8 mouse cellular contexts compared by ENCODE assay signal in genomic region chr1:190927751-190928369, GRCm38 (mm10). TPM values are rescaled to one million over a fixed set of nuclear protein-coding genes. Genes with fewer than 3 reads are reported as not detected.
DNase-seq lines count a peak whose midpoint lies in the region; ATAC-seq and TF ChIP-seq lines count a peak whose summit lies in the region.

No protein-coding gene starts in this region.

- H3K27me3 ChIP-seq in MEL (ENCODE audit: control insufficient read depth in 1 of 2, insufficient read depth in 2 of 2, low read length in 2 of 2) = no peaks in the 10 kb centered on the region
- no peaks in the 10 kb centered on the region for H3K27me3 ChIP-seq in forebrain, embryonic 14.5 days (replicated peaks; ENCODE audit: control insufficient read depth, insufficient read depth, low read length)
- H3K27me3 ChIP-seq in limb, embryonic 14.5 days (ENCODE audit: control insufficient read depth, insufficient read depth, low read length) = no peaks in the 10 kb centered on the region
- H3K27me3 ChIP-seq in myocyte (ENCODE audit: control insufficient read depth, insufficient read depth, insufficient read length) = no peaks in the 10 kb centered on the region

- H3K36me3 ChIP-seq in MEL (ENCODE audit: control insufficient read depth in 1 of 2, insufficient read depth in 2 of 2, low read length in 2 of 2) (peaks cover 0 to 9% of the 10 kb centered on the region in 2 experiments; a peak in 2 of 4 replicates), myocyte (ENCODE audit: control insufficient read depth, insufficient read depth) (peaks cover 4% of the 10 kb centered on the region)
- H3K36me3 ChIP-seq in forebrain, embryonic 14.5 days (ENCODE audit: control insufficient read depth, insufficient read depth, low read length) = 0 out of 2 replicates have a peak, but pooled peaks cover 2% of the 10 kb centered on the region
- peaks cover 4% of the 10 kb centered on the region; the same call in 1 of the 2 replicates for H3K36me3 ChIP-seq in limb, embryonic 14.5 days (ENCODE audit: control insufficient read depth, insufficient read depth, low read length)

- no peaks in the 10 kb centered on the region for H3K9me3 ChIP-seq in MEL (replicated peaks; ENCODE audit: insufficient read depth, low read length)
- no peaks in the 10 kb centered on the region for H3K9me3 ChIP-seq in forebrain, embryonic 14.5 days (replicated peaks; ENCODE audit: control insufficient read depth, low read length)
- no peaks in the 10 kb centered on the region for H3K9me3 ChIP-seq in limb, embryonic 14.5 days (ENCODE audit: control insufficient read depth, low read length)

- TF ChIP-seq RAD21 in MEL (IDR thresholded peaks at IDR 0.05; ENCODE audit: low read depth, low read length) = no peak

- WGBS in forebrain, embryonic 14.5 days = 25% methylated on average over 16 of the region's 16 CpGs
- 21% methylated on average over 16 of the region's 16 CpGs for WGBS in limb, embryonic 14.5 days

- no peak for DNase-seq in gastrocnemius, adult 2 months
- DNase-seq in gastrocnemius, adult 8-10 months (ENCODE audit: low spot score in 2 of 2) = no peak
- peak; percentile 67 for DNase-seq in MEL (ENCODE audit: low read depth, low spot score)
- peak; percentile 6 for DNase-seq in forebrain, embryonic 14.5 days (ENCODE audit: low spot score)
- DNase-seq in limb, embryonic 14.5 days (ENCODE audit: low spot score) = no peak
- DNase-seq in gastrocnemius, postnatal 14 days = no peak
- no peak for DNase-seq in adrenal gland, postnatal 36 days

- no peak for TF ChIP-seq POLR2A in MEL (IDR thresholded peaks at IDR 0.05; ENCODE audit: control insufficient read depth in 1 of 2, insufficient read depth in 1 of 2, low read depth in 1 of 2, low read length in 2 of 2, poor library complexity in 1 of 2)
- TF ChIP-seq POLR2A in limb, embryonic 14.5 days (IDR thresholded peaks at IDR 0.05; ENCODE audit: borderline replicate concordance, extremely low read depth, insufficient read depth, insufficient read length) = no peak
- TF ChIP-seq POLR2A in myocyte (IDR thresholded peaks at IDR 0.05; ENCODE audit: insufficient read length, low read depth) = no peak

- intact Hi-C loops in gastrocnemius, adult 2 months (cut with DNase I) = no loop called here
- intact Hi-C loops in gastrocnemius, postnatal 14 days (cut with DNase I; ENCODE audit: low total_unique reads) = no loop called here

- H3K9ac ChIP-seq in MEL (ENCODE audit: control insufficient read depth, low read depth, low read length, poor library complexity, severe bottlenecking) = peak overlapping the region; percentile 99
- peak overlapping the region; percentile 90 for H3K9ac ChIP-seq in forebrain, embryonic 14.5 days (ENCODE audit: low read length)
- peak overlapping the region; percentile 91 for H3K9ac ChIP-seq in limb, embryonic 14.5 days (ENCODE audit: low read depth, low read length, severe bottlenecking)

- peaks cover 9% of the 10 kb centered on the region for H3K79me2 ChIP-seq in MEL (ENCODE audit: control insufficient read depth, insufficient read depth, low read length, poor library complexity)
- peaks cover 9% of the 10 kb centered on the region for H3K79me2 ChIP-seq in myocyte (ENCODE audit: control insufficient read depth, insufficient read depth)

- H3ac ChIP-seq in myocyte (ENCODE audit: control insufficient read depth, insufficient read length) = peak overlapping the region; percentile 91

- TF ChIP-seq CTCF in gastrocnemius, adult 2 months (IDR thresholded peaks at IDR 0.05) = no peak
- TF ChIP-seq CTCF in MEL (IDR thresholded peaks at IDR 0.05 in 2 of 3, conservative IDR thresholded peaks at IDR 0.05 in 1 of 3; ENCODE audit: control insufficient read depth in 1 of 3, insufficient read depth in 1 of 3, low read depth in 2 of 3, low read length in 3 of 3, poor library complexity in 1 of 3, severe bottlenecking in 1 of 3) = no peak

- ATAC-seq in forebrain, embryonic 14.5 days = peak; percentile 38
- no peak; the same call in 1 of the 2 replicates for ATAC-seq in limb, embryonic 14.5 days (ENCODE audit: low FRiP score, low read depth)

- H3K4me1 ChIP-seq in MEL (ENCODE audit: control insufficient read depth in 1 of 2, insufficient read depth in 2 of 2, low read length in 2 of 2) = peaks cover 3% of the 10 kb centered on the region in 2 experiments; a peak in 3 of 4 replicates
- peaks cover 13% of the 10 kb centered on the region; the same call in 1 of the 2 replicates for H3K4me1 ChIP-seq in forebrain, embryonic 14.5 days (ENCODE audit: control insufficient read depth, insufficient read depth, low read length)
- peaks cover 17% of the 10 kb centered on the region for H3K4me1 ChIP-seq in limb, embryonic 14.5 days (ENCODE audit: control insufficient read depth, insufficient read depth, low read length)

- peak overlapping the region; percentile 80 for H3K4me2 ChIP-seq in forebrain, embryonic 14.5 days (ENCODE audit: low read length)
- H3K4me2 ChIP-seq in limb, embryonic 14.5 days (replicated peaks; ENCODE audit: low read depth, low read length, severe bottlenecking) = peak overlapping the region; percentile 52
- H3K4me2 ChIP-seq in myocyte (ENCODE audit: low read depth) = peak overlapping the region; percentile 94

- peak overlapping the region; percentile 98 for H3K27ac ChIP-seq in gastrocnemius, adult 2 months
- H3K27ac ChIP-seq in MEL (ENCODE audit: control insufficient read depth, low read depth, low read length) = peak overlapping the region; percentile 85
- peak overlapping the region; percentile 99 for H3K27ac ChIP-seq in forebrain, embryonic 14.5 days (ENCODE audit: low read depth, low read length)
- H3K27ac ChIP-seq in limb, embryonic 14.5 days (replicated peaks; ENCODE audit: low read depth, low read length) = peak overlapping the region; percentile 98

- TF ChIP-seq EP300 in MEL (IDR thresholded peaks at IDR 0.05; ENCODE audit: low read depth in 1 of 2, low read length in 2 of 2) = no peak

- peak overlapping the region; percentile 92 for H3K4me3 ChIP-seq in gastrocnemius, adult 2 months
- H3K4me3 ChIP-seq in MEL (ENCODE audit: control insufficient read depth in 1 of 2, insufficient read depth in 1 of 2, low read depth in 2 of 2, low read length in 2 of 2) (peak overlapping the region; percentile 81 to 98), myocyte (peak overlapping the region; percentile 66)
- H3K4me3 ChIP-seq in forebrain, embryonic 14.5 days (ENCODE audit: low read depth, low read length) = peak overlapping the region; percentile 78
- peak overlapping the region; percentile 74 for H3K4me3 ChIP-seq in limb, embryonic 14.5 days (replicated peaks; ENCODE audit: low read length)

TF ChIP-seq in MEL, 35 proteins besides CTCF, POLR2A, EP300 and RAD21 (continues in another document):
- TF ChIP-seq MAX (IDR thresholded peaks at IDR 0.05; ENCODE audit: low read length) = peak; percentile 6; the same call in 1 of the 2 replicates
- TF ChIP-seq TCF12 (IDR thresholded peaks at IDR 0.05; ENCODE audit: low read depth, low read length) = no peak
- TF ChIP-seq SMC3 (IDR thresholded peaks at IDR 0.05; ENCODE audit: low read depth, low read length) = no peak
- TF ChIP-seq ZKSCAN1 (IDR thresholded peaks at IDR 0.05; ENCODE audit: low read depth, low read length) = no peak

TF ChIP-seq in myocyte, 11 proteins besides CTCF, POLR2A, EP300 and RAD21:
- TF ChIP-seq E2F4 (IDR thresholded peaks at IDR 0.05; ENCODE audit: insufficient read depth) (no peak), REST (IDR thresholded peaks at IDR 0.05; ENCODE audit: insufficient read depth, insufficient read length) (no peak)
TF ChIP-seq in myocyte: peak in this region for 0.

RNA-seq across cellular contexts. Expression of gene Angel2, which starts 2.9 kb away (rescaled TPM):
- total RNA-seq in gastrocnemius, adult 2 months (2021) = 10 to 100 TPM; 29.3 to 29.8 TPM
- 10 to 100 TPM; 28.5 to 38.6 (median 28.8) TPM for total RNA-seq in gastrocnemius, adult 8-10 months (2022)
- total RNA-seq in MEL (2012; rRNA removed) = 25.1 TPM in 2 replicates
- polyA plus RNA-seq in MEL (2012; ENCODE audit: insufficient read depth in 1 of 2, insufficient read length in 2 of 2, low read depth in 1 of 2, low replicate concordance in 2 of 2, missing spikeins in 1 of 2) = 10 to 100 TPM in 1 of 2 experiments, not detected in 1; 33.7 TPM
- polyA plus RNA-seq in forebrain, embryonic 14.5 days (2014; fragmentation: Nextera tagmentation; extraction: Ambion mirVana) = 57.4 and 60.6 TPM in 2 replicates
- polyA plus RNA-seq in limb, embryonic 14.5 days (2012; rRNA removed) = 47.2 and 48.8 TPM in 2 replicates
- 44.9 and 47.6 TPM in 2 replicates for polyA plus RNA-seq in limb, embryonic 14.5 days (2014; fragmentation: Nextera tagmentation; extraction: Ambion mirVana)
- 17.7 TPM for polyA plus RNA-seq in myocyte (2012; fragmentation: generic; extraction: Trizol)
- total RNA-seq in gastrocnemius, postnatal 14 days (2021) = 10 to 100 TPM; 21.5 to 22.5 TPM
- 10 to 100 TPM; 44.0 to 54.1 TPM for total RNA-seq in adrenal gland, postnatal 36 days (2021)

RNA-seq across cellular contexts. Expression of gene Rps6kc1, which starts 16.3 kb away (rescaled TPM):
- total RNA-seq in gastrocnemius, adult 2 months (2021) = 10 to 100 TPM; 18.3 to 19.7 TPM
- 10 to 100 TPM; 16.5 to 18.5 (median 17.4) TPM for total RNA-seq in gastrocnemius, adult 8-10 months (2022)
- total RNA-seq in MEL (2012; rRNA removed) = 19.3 and 26.2 TPM in 2 replicates
- polyA plus RNA-seq in MEL (2012; ENCODE audit: insufficient read depth in 1 of 2, insufficient read length in 2 of 2, low read depth in 1 of 2, low replicate concordance in 2 of 2, missing spikeins in 1 of 2) (10 to 100 TPM in 1 of 2 experiments, not detected in 1; 26.5 TPM), myocyte (2012; fragmentation: generic; extraction: Trizol) (18.9 TPM)
- polyA plus RNA-seq in forebrain, embryonic 14.5 days (2014; fragmentation: Nextera tagmentation; extraction: Ambion mirVana) = 23.8 and 29.9 TPM in 2 replicates
- 14.7 and 16.6 TPM in 2 replicates for polyA plus RNA-seq in limb, embryonic 14.5 days (2012; rRNA removed)
- polyA plus RNA-seq in limb, embryonic 14.5 days (2014; fragmentation: Nextera tagmentation; extraction: Ambion mirVana) = 17.4 and 19.4 TPM in 2 replicates
- 10 to 100 TPM; 13.3 to 14.8 TPM for total RNA-seq in gastrocnemius, postnatal 14 days (2021)
- total RNA-seq in adrenal gland, postnatal 36 days (2021) = 10 to 100 TPM; 27.8 to 31.0 TPM

RNA-seq across cellular contexts. Expression of gene Vash2, which starts 51.2 kb away (rescaled TPM):
- under 1 TPM; 0.20 to 0.66 TPM for total RNA-seq in gastrocnemius, adult 2 months (2021)
- total RNA-seq in gastrocnemius, adult 8-10 months (2022) = under 1 TPM; 0.35 to 0.94 (median 0.68) TPM
- 2.6 and 3.3 TPM in 2 replicates for total RNA-seq in MEL (2012; rRNA removed)
- 1 to 10 TPM in 1 of 2 experiments, not detected in 1; 9.8 TPM for polyA plus RNA-seq in MEL (2012; ENCODE audit: insufficient read depth in 1 of 2, insufficient read length in 2 of 2, low read depth in 1 of 2, low replicate concordance in 2 of 2, missing spikeins in 1 of 2)
- polyA plus RNA-seq in forebrain, embryonic 14.5 days (2014; fragmentation: Nextera tagmentation; extraction: Ambion mirVana) = 77.3 and 98.6 TPM in 2 replicates
- polyA plus RNA-seq in limb, embryonic 14.5 days (2012; rRNA removed) = 39.7 and 40.1 TPM in 2 replicates
- polyA plus RNA-seq in limb, embryonic 14.5 days (2014; fragmentation: Nextera tagmentation; extraction: Ambion mirVana) = 64.7 and 66.9 TPM in 2 replicates
- 20.0 TPM for polyA plus RNA-seq in myocyte (2012; fragmentation: generic; extraction: Trizol)
- total RNA-seq in gastrocnemius, postnatal 14 days (2021) = 1 to 10 TPM; 2.6 to 5.6 TPM
- under 1 TPM; 0.10 to 0.20 TPM for total RNA-seq in adrenal gland, postnatal 36 days (2021)

Comparison
In these comparisons a context has a peak if more than half of its experiments do, and no peak if none do; other contexts are left out.
1. DNase-seq: peak in MEL (single experiment) and forebrain, embryonic 14.5 days (single experiment); none in gastrocnemius, adult 2 months (single experiment), gastrocnemius, adult 8-10 months (0 of 2), limb, embryonic 14.5 days (single experiment), gastrocnemius, postnatal 14 days (single experiment) and adrenal gland, postnatal 36 days (0 of 2).
2. Peak in every context shown above with its lines, with median percentiles within 50 percentile points of each other: H3K27ac ChIP-seq, H3K4me3 ChIP-seq, H3K9ac ChIP-seq and H3K4me2 ChIP-seq.